Mouse (Mus musculus) heart, embryonic 10.5 days (tissue): ENCODE results near the gene Myo18b. TPM values are rescaled to one million over a fixed set of nuclear protein-coding genes. Genes with fewer than 3 reads are reported as not detected.

Experiments used
- DNase-seq: peaks from one replicate; pipeline ENCODE4 v3.0.0-alpha.2; 2017; ENCODE audit warnings: low spot score
- H3K27ac ChIP-seq: fragments of 300-500 bp; sonication (generic); 2 replicates; pipeline ENCODE4 v1.5.1; 2016; ENCODE audit warnings: mild to moderate bottlenecking
- H3K27me3 ChIP-seq: fragments of 300-500 bp; sonication (generic); 2 replicates; pipeline ENCODE4 v1.6.1; 2016; ENCODE audit warnings: mild to moderate bottlenecking; ENCODE audit not compliant: poor library complexity, insufficient read depth, severe bottlenecking
- H3K36me3 ChIP-seq: fragments of 300-500 bp; sonication (generic); 2 replicates; pipeline ENCODE4 v1.6.1; 2016; ENCODE audit warnings: mild to moderate bottlenecking, moderate library complexity
- H3K4me1 ChIP-seq: fragments of 300-500 bp; sonication (generic); 2 replicates; pipeline ENCODE4 v1.6.1; 2016; ENCODE audit warnings: mild to moderate bottlenecking
- H3K4me3 ChIP-seq: fragments of 300-500 bp; sonication (generic); 2 replicates; pipeline ENCODE4 v1.5.1; 2016; ENCODE audit warnings: mild to moderate bottlenecking, moderate library complexity
- H3K9me3 ChIP-seq: fragments of 300-500 bp; sonication (generic); 2 replicates; pipeline ENCODE4 v1.6.1; 2016; ENCODE audit warnings: mild to moderate bottlenecking, moderate library complexity
- WGBS: fragments of 180-500 bp; shearing (Covaris S2); methylation state at CpG from one replicate; pipeline ENCODE4 v1.1.7; 2016; 5-methylcytosine and 5-hydroxymethylcytosine counted together
- polyA plus RNA-seq: library from polyadenylated mRNA; unstranded; fragments of >200 nt; fragmentation: Nextera tagmentation; extraction: Ambion mirVana; gene quantifications from 2 replicates; pipeline ENCODE4 v1.2.1, GENCODE M21; 2016

The Myo18b gene
- polyA plus RNA-seq, 1 experiment from 2014 or later: 17.0 TPM

DNA sequence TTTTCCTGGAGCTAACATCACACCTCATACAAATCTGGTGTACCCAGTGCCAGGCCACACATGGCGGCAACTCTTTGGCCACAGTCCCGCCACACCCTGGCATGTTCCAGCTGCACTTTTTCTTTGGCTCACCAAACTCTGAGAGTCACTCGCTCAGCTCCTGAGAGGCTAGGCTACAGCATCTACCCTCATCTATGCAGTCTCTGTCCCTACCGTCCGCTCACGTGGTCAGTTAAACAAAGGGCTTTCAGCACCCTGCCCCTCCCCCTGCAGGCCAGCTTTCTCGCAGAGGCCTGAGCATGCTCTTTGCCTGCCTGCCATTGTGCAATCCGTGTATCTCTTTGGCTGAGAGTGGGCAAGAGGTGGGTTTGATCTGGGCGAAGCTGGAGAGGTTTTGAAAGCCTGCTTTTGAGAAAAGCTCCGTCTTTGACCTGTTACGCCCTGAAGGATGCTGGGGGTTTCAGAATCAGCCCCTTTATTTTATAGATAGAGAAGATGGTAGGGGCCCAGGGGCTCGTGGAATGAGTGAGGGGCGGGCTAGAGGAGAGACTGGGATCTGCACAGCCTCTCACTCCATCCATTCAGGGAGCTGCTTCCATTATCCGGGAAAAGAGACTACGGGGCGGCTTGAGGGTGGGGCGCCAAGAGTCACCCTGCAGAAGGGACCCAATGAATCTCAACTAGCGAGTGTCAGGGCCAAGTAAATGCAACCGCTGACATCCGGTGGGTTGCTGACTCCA is 252.5 kb downstream of the Myo18b start:
- H3K27me3 ChIP-seq: peaks cover 58% of the 10 kb centered on the region

DNA sequence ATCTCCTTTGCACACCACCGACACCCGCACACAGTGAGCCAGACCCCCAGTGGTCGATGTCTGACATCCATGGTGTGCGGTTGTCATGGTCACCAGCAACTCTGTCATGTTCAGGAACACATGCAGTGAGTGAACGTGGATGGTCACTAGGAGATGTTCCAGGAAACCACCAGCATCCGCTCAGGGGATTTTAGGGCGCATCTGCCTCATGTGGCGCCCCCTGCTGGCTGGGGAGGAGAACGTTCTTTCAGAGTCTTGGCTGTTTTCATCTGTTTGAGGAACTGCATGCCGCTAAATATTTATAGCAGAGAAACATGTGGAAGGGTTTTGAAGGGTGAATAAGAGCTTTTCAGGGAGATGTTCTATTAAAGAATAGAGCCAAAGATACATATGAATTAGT is 253.4 kb downstream of the Myo18b start:
- DNase-seq: no peak
- Histone ChIP-seq H3K4me3 (no peak overlapping the region), H3K27me3 (peaks cover 68% of the 10 kb centered on the region), H3K4me1 (peaks cover 20% of the 10 kb centered on the region), H3K36me3 (no peaks in the 10 kb centered on the region), H3K27ac (no peak overlapping the region), H3K9me3 (0 out of 2 replicates have a peak, but pooled peaks cover 2% of the 10 kb centered on the region)
- WGBS: 54% methylated on average over 10 of the region's 10 CpGs

More for the DNA sequence above, 252.5 kb downstream of the Myo18b start:
- H3K27ac ChIP-seq: peak overlapping the region; percentile 49; the same call in 1 of the 2 replicates
- WGBS: 43% methylated on average over 19 of the region's 20 CpGs
- H3K4me1 ChIP-seq: peaks cover 20% of the 10 kb centered on the region
- peaks cover 2% of the 10 kb centered on the region; the same call in 1 of the 2 replicates for H3K9me3 ChIP-seq
- no peak for DNase-seq
- no peak overlapping the region for H3K4me3 ChIP-seq
- no peaks in the 10 kb centered on the region for H3K36me3 ChIP-seq

DNA sequence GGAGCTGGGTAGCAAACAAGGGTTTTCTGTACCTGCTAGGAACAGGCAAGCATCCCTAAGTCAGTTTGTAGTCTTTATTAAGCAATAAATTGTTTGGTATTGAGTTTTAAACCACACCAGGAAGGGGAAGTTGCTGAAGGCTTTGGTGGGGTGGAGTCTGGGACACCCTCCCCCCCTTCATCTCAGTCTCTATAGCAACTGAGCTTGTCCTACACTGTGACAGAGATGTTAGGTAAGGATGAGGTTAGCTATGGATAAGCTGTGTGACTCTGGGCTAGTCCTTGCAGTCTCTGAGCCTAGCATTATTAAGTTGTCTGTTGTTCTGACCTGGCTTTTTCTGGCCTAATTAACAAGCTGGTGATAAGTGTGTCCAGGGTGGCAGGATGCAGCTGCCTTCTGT is 254.4 kb downstream of the Myo18b start:
- Histone ChIP-seq H3K27me3 (peaks cover 77% of the 10 kb centered on the region), H3K27ac (no peak overlapping the region), H3K9me3 (0 out of 2 replicates have a peak, but pooled peaks cover 2% of the 10 kb centered on the region), H3K36me3 (no peaks in the 10 kb centered on the region), H3K4me3 (no peak overlapping the region), H3K4me1 (peaks cover 20% of the 10 kb centered on the region)
- no peak for DNase-seq

DNA sequence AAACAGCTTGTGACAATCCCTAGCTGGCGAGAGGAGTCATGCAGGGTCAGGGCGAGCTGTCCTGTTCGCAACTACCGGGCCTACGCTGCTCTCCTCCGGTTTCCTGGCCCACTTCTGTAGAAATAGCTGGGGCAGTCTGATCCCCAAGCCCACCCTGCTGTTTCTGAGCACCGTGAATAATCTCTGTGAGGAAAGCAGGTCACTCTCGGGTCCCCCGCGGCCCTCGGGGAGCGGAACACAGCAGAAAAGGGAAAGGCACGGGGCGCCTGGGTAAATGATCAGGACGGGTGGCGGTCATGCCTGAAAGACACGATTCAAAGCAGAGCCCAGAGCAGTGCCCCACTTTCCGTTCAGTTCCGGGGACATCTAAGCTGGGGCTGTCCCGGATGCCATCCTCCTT is 255.0 kb downstream of the Myo18b start:
- Histone ChIP-seq H3K9me3 (0 out of 2 replicates have a peak, but pooled peaks cover 2% of the 10 kb centered on the region), H3K27me3 (peaks cover 83% of the 10 kb centered on the region), H3K4me1 (peaks cover 20% of the 10 kb centered on the region), H3K4me3 (peak overlapping the region; percentile 44), H3K36me3 (no peaks in the 10 kb centered on the region), H3K27ac (0 out of 2 replicates have a peak overlapping the region, but pooled peaks have one; percentile 36)
- 15% methylated on average over 20 of the region's 20 CpGs for WGBS
- no peak for DNase-seq

DNA sequence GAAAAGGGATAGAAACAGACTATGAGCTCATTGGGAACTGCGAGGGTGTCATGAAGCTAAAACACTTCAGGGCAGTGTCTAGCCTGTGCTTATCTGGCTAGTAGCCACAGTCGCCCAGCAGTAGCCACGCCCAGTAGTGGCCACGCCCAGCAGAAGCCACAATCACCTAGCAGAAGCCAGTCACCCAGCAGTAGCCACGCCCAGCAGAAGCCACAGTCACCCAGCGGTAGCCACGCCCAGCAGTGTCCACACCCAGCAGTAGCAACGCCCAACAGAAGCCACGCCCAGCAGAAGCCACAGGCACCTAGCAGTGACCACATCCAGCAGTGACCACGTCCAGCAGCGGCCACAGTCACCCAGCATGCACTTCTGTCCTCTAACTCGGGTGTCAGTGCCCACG is 255.5 kb downstream of the Myo18b start:
- Histone ChIP-seq H3K4me1 (peaks cover 20% of the 10 kb centered on the region), H3K4me3 (peak overlapping the region; percentile 44), H3K27me3 (peaks cover 83% of the 10 kb centered on the region), H3K9me3 (0 out of 2 replicates have a peak, but pooled peaks cover 2% of the 10 kb centered on the region), H3K27ac (peak overlapping the region; percentile 36; the same call in 1 of the 2 replicates), H3K36me3 (no peaks in the 10 kb centered on the region)
- WGBS: 11% methylated on average over 13 of the region's 13 CpGs
- DNase-seq: peak; percentile 86

Other genes starting within 250 kb of the Myo18b start
- 10.6 and 13.3 TPM in 2 replicates for gene Grk3, start 119.4 kb upstream of the Myo18b start, polyA plus RNA-seq
- not detected in 2 replicates for gene Crybb2, start 173.8 kb upstream of the Myo18b start, polyA plus RNA-seq
- gene Crybb3, start 185.2 kb upstream of the Myo18b start, polyA plus RNA-seq: 0.71 and 0.87 TPM in 2 replicates